Mouse (Mus musculus): ENCODE data around the gene Sva.

- no peak for TF ChIP-seq EP300 (IDR thresholded peaks at IDR 0.05; ENCODE audit: low read depth)
- TF ChIP-seq CTCF (IDR thresholded peaks at IDR 0.05; ENCODE audit: low read depth): no peak
Observed at GRCm38 (mm10) chr6:42038094-42038493, at the start of gene Sva.
